In genomic region chr2:152818679-152819078, GRCm38 (mm10) we compare ENCODE assay signal across 11 mouse cellular contexts. TPM values are rescaled to one million over a fixed set of nuclear protein-coding genes. Genes with fewer than 3 reads are reported as not detected.
A peak's percentile ranks its signal among the peaks of the same experiment; 100 is the strongest.
DNase-seq lines count a peak whose midpoint lies in the region; ATAC-seq and TF ChIP-seq lines count a peak whose summit lies in the region.
"Had no signal": no experiment of that assay in that cellular context is flagged by ENCODE, and none has a peak within 500 bp of the region (broad histone marks: within the 10 kb centered on the region; RNA-seq: fewer than 3 reads in every experiment).

No protein-coding gene starts in this region.

- H3K9me3 ChIP-seq in erythroblast, embryonic 14.5 days (ENCODE audit: control insufficient read depth, low read length) = no peaks in the 10 kb centered on the region
- H3K9me3 ChIP-seq: hindbrain, embryonic 15.5 days had no signal

- H3K4me1 ChIP-seq in erythroblast, embryonic 14.5 days (ENCODE audit: control insufficient read depth) = peaks cover 97% of the 10 kb centered on the region

- DNase-seq in layer of hippocampus, adult 2 months (ENCODE audit: low spot score in 2 of 2) = no peak
- no peak for DNase-seq in layer of hippocampus, adult 18-20 months (ENCODE audit: low spot score in 2 of 2)
- peak; percentile 9 for DNase-seq in thymus, postnatal 25 days
- DNase-seq in thymus, adult 18-20 months = no peak
- DNase-seq in Muller cell, postnatal 12 days (ENCODE audit: inconsistent ontology term) = no peak
- DNase-seq in natural killer cell, adult 2 months (ENCODE audit: low spot score in 2 of 2) = no peak
- DNase-seq: adrenal gland, postnatal 36 days; embryo, embryonic 11 days had no signal

- H3K27me3 ChIP-seq in erythroblast, embryonic 14.5 days (ENCODE audit: control insufficient read depth) = no peaks in the 10 kb centered on the region
- H3K27me3 ChIP-seq: hindbrain, embryonic 15.5 days had no signal

- H3K4me3 ChIP-seq in erythroblast, embryonic 14.5 days (replicated peaks) = peak overlapping the region; percentile 29
- H3K4me3 ChIP-seq in layer of hippocampus, adult 2 months = no peak overlapping the region
- H3K4me3 ChIP-seq: hindbrain, embryonic 15.5 days had no signal

- ATAC-seq in erythroblast, adult 5-6 weeks (replicated peaks; ENCODE audit: low FRiP score, poor library complexity, severe bottlenecking) = no peak

- no peak for TF ChIP-seq CTCF in layer of hippocampus, adult 2 months (conservative IDR thresholded peaks at IDR 0.05)

- peaks cover 93% of the 10 kb centered on the region for H3K36me3 ChIP-seq in erythroblast, embryonic 14.5 days (ENCODE audit: control insufficient read depth)

- H3K27ac ChIP-seq in layer of hippocampus, adult 2 months = peak overlapping the region; percentile 93

RNA-seq across cellular contexts. Expression of gene Bcl2l1, which starts 12.8 kb away (rescaled TPM):
- 212 and 213 TPM in 2 replicates for polyA plus RNA-seq in erythroblast, embryonic 14.5 days (2012)
- total RNA-seq in erythroblast, adult 5-6 weeks (2015; ENCODE audit: low replicate concordance) = 543 and 572 TPM in 2 replicates
- total RNA-seq in erythroblast, adult 5-6 weeks (2017; ENCODE audit: low replicate concordance) = 807 and 937 TPM in 2 replicates
- total RNA-seq in layer of hippocampus, adult 2 months (2021) = 100 to 1,000 TPM; 129 to 134 TPM
- total RNA-seq in layer of hippocampus, adult 18-20 months (2021) = 100 to 1,000 TPM; 134 to 146 TPM

RNA-seq across cellular contexts. Expression of gene Tpx2, which starts 29.1 kb away (rescaled TPM):
- polyA plus RNA-seq in erythroblast, embryonic 14.5 days (2012) = 4.9 and 5.7 TPM in 2 replicates
- 39.8 and 43.9 TPM in 2 replicates for total RNA-seq in erythroblast, adult 5-6 weeks (2015; ENCODE audit: low replicate concordance)
- total RNA-seq in erythroblast, adult 5-6 weeks (2017; ENCODE audit: low replicate concordance) = 53.4 and 65.9 TPM in 2 replicates
- 1 to 10 TPM; 2.0 to 2.2 TPM for total RNA-seq in layer of hippocampus, adult 2 months (2021)
- total RNA-seq in layer of hippocampus, adult 18-20 months (2021) = 1 to 10 TPM; 1.6 to 1.9 TPM

Comparison
In these comparisons a context has a peak if more than half of its experiments do, and no peak if none do; other contexts are left out.
1. RNA of gene Tpx2, which starts 29.1 kb away (total RNA-seq): 39.8 to 65.9 TPM in erythroblast, adult 5-6 weeks; 2.0 to 2.2 TPM in layer of hippocampus, adult 2 months and 1.6 to 1.9 TPM in layer of hippocampus, adult 18-20 months; every median in the first group is over 10 times any median in the second.